10 mouse cellular contexts compared by ENCODE assay signal in the genomic region with DNA sequence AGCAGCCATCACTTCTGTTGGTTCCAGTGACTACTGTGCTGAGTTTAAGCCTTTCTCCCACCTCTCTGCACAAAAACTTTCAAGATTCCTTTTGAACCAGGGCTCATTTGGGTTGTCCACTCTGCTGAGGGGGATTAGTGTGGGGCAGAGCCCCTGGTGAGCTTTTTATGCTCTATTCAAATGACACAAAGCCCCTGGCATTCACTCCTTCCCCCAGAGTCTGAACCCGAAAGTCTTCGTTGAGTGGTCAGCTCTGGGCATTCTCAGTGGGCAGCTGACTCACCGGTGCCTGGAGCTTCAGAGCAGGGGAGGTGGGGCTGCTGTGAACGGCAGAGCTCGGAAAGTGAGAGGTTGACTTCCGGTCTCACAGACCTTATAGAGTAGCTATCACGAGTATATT. TPM values are rescaled to one million over a fixed set of nuclear protein-coding genes. Genes with fewer than 3 reads are reported as not detected.
DNase-seq lines count a peak whose midpoint lies in the region; ATAC-seq and TF ChIP-seq lines count a peak whose summit lies in the region.
"Had no signal": no experiment of that assay in that cellular context is flagged by ENCODE, and none has a peak within 500 bp of the region (broad histone marks: within the 10 kb centered on the region; RNA-seq: fewer than 3 reads in every experiment).

No protein-coding gene starts in this region.

- H3K4me1 ChIP-seq in ES-Bruce4 (ENCODE audit: control insufficient read depth, insufficient read depth, low read length) = peaks cover 9% of the 10 kb centered on the region
- H3K4me1 ChIP-seq in forebrain, embryonic 12.5 days = peaks cover 48% of the 10 kb centered on the region
- H3K4me1 ChIP-seq in midbrain, embryonic 11.5 days (ENCODE audit: control insufficient read depth, insufficient read depth, low read length) = peaks cover 39% of the 10 kb centered on the region

- no peak overlapping the region for H3K4me3 ChIP-seq in ES-Bruce4 (ENCODE audit: low read depth, low read length)
- 0 out of 2 replicates have a peak overlapping the region, but pooled peaks have one; percentile 10 for H3K4me3 ChIP-seq in forebrain, embryonic 12.5 days (replicated peaks)
- no peak overlapping the region for H3K4me3 ChIP-seq in midbrain, embryonic 11.5 days (ENCODE audit: low read depth, low read length)
- H3K4me3 ChIP-seq: limb, embryonic 12.5 days had no signal

- peak overlapping the region; percentile 43 for H3K4me2 ChIP-seq in forebrain, embryonic 12.5 days
- H3K4me2 ChIP-seq in midbrain, embryonic 11.5 days = peak overlapping the region; percentile 43
- H3K4me2 ChIP-seq: limb, embryonic 12.5 days had no signal

- H3K27me3 ChIP-seq in ES-Bruce4 (ENCODE audit: control insufficient read depth, insufficient read depth, low read length, poor library complexity, severe bottlenecking) = no peaks in the 10 kb centered on the region
- peaks cover 31% of the 10 kb centered on the region for H3K27me3 ChIP-seq in forebrain, embryonic 12.5 days
- no peaks in the 10 kb centered on the region for H3K27me3 ChIP-seq in midbrain, embryonic 11.5 days (ENCODE audit: control insufficient read depth, insufficient read depth, low read length)
- H3K27me3 ChIP-seq: limb, embryonic 12.5 days had no signal

- H3K27ac ChIP-seq in ES-Bruce4 (ENCODE audit: insufficient read depth, low read length) = peak overlapping the region; percentile 76
- peak overlapping the region; percentile 88 for H3K27ac ChIP-seq in forebrain, embryonic 12.5 days
- peak overlapping the region; percentile 84 for H3K27ac ChIP-seq in midbrain, embryonic 11.5 days (ENCODE audit: low read depth, low read length)
- H3K27ac ChIP-seq: limb, embryonic 12.5 days had no signal

- TF ChIP-seq CTCF in ES-Bruce4 (IDR thresholded peaks at IDR 0.05; ENCODE audit: low read depth, low read length) = no peak

- ATAC-seq in forebrain, embryonic 12.5 days (ENCODE audit: low FRiP score) = peak; percentile 47
- ATAC-seq in midbrain, embryonic 11.5 days (ENCODE audit: low FRiP score) = peak; percentile 73
- ATAC-seq: lung, postnatal 0 days had no signal

- no peak for TF ChIP-seq EP300 in ES-Bruce4 (IDR thresholded peaks at IDR 0.05; ENCODE audit: insufficient read depth, low read depth, low read length)

- WGBS in forebrain, embryonic 12.5 days = 1% methylated on average over 7 of the region's 7 CpGs
- WGBS in midbrain, embryonic 11.5 days = under 1% methylated on average over 7 of the region's 7 CpGs

- no peak for TF ChIP-seq POLR2A in ES-Bruce4 (IDR thresholded peaks at IDR 0.05; ENCODE audit: insufficient read depth, low read length)

- no peaks in the 10 kb centered on the region for H3K36me3 ChIP-seq in ES-Bruce4 (ENCODE audit: control insufficient read depth, insufficient read depth, low read length, poor library complexity, severe bottlenecking)
- no peaks in the 10 kb centered on the region for H3K36me3 ChIP-seq in forebrain, embryonic 12.5 days (replicated peaks)
- H3K36me3 ChIP-seq in midbrain, embryonic 11.5 days (ENCODE audit: control insufficient read depth, insufficient read depth, low read length) = no peaks in the 10 kb centered on the region
- H3K36me3 ChIP-seq: limb, embryonic 12.5 days had no signal

- peak; percentile 67 for DNase-seq in 3T3-L1 (ENCODE audit: low read depth, low spot score)
- DNase-seq in midbrain, embryonic 11.5 days (ENCODE audit: low spot score, missing footprints) = peak; percentile 93
- DNase-seq in frontal cortex, postnatal 10 days (ENCODE audit: low spot score in 2 of 2) = no peak
- no peak for DNase-seq in urinary bladder, adult 2 months (ENCODE audit: low spot score)
- no peak for DNase-seq in layer of hippocampus, postnatal 25 days (ENCODE audit: extremely low spot score in 1 of 2, low spot score in 1 of 2)
- DNase-seq: kidney, postnatal 4 days had no signal

- H3K9ac ChIP-seq in ES-Bruce4 (ENCODE audit: low read depth, poor library complexity, severe bottlenecking) = no peak overlapping the region
- no peak overlapping the region for H3K9ac ChIP-seq in forebrain, embryonic 12.5 days
- peak overlapping the region; percentile 38; the same call in 1 of the 2 replicates for H3K9ac ChIP-seq in midbrain, embryonic 11.5 days (ENCODE audit: low read length)
- H3K9ac ChIP-seq: limb, embryonic 12.5 days had no signal

- H3K9me3 ChIP-seq in ES-Bruce4 (replicated peaks; ENCODE audit: control insufficient read depth, insufficient read depth, low read length, poor library complexity, severe bottlenecking) = no peaks in the 10 kb centered on the region
- H3K9me3 ChIP-seq in forebrain, embryonic 12.5 days = no peaks in the 10 kb centered on the region
- H3K9me3 ChIP-seq in midbrain, embryonic 11.5 days (ENCODE audit: control insufficient read depth, low read length) = no peaks in the 10 kb centered on the region
- H3K9me3 ChIP-seq: limb, embryonic 12.5 days had no signal

RNA-seq across cellular contexts. Expression of a gene that starts 33.7 kb away (rescaled TPM):
- polyA plus RNA-seq in ES-Bruce4 (2011; ENCODE audit: insufficient read depth, insufficient read length, low read depth, missing spikeins) = 106 and 108 TPM in 2 replicates
- 34.7 and 35.2 TPM in 2 replicates for polyA plus RNA-seq in forebrain, embryonic 12.5 days (2016; fragmentation: Nextera tagmentation; extraction: Ambion mirVana)
- 12.0 and 12.1 TPM in 2 replicates for polyA plus RNA-seq in midbrain, embryonic 11.5 days (2014; fragmentation: Nextera tagmentation; extraction: Ambion mirVana)
- polyA plus RNA-seq in urinary bladder, adult 2 months (2012; rRNA removed) = 5.2 and 6.3 TPM in 2 replicates
- 10 to 100 TPM; 28.5 to 29.6 TPM for total RNA-seq in layer of hippocampus, postnatal 25 days (2021)

Comparison
In these comparisons a context has a peak if more than half of its experiments do, and no peak if none do; other contexts are left out.
1. DNase-seq: peak in 3T3-L1 (single experiment) and midbrain, embryonic 11.5 days (single experiment); none in frontal cortex, postnatal 10 days (0 of 2), urinary bladder, adult 2 months (single experiment) and layer of hippocampus, postnatal 25 days (0 of 2).
2. Peak in every context shown above with its lines, with median percentiles within 50 percentile points of each other: H3K27ac ChIP-seq.